Mouse (Mus musculus) intestine, postnatal 0 days (tissue): ENCODE measurements around the gene Gm11146. TPM values are rescaled to one million over a fixed set of nuclear protein-coding genes. Genes with fewer than 3 reads are reported as not detected.

Experiments used
- ATAC-seq: fragments of 200-750 bp; cut with Nextera tagmentation; 2 replicates; pipeline ENCODE4 v1.8.0; 2017; ENCODE audit warnings: mild to moderate bottlenecking, moderate TSS enrichment, moderate library complexity
- H3K27ac ChIP-seq: fragments of 300-500 bp; sonication (generic); 2 replicates; pipeline ENCODE4 v1.5.1; 2014; ENCODE audit warnings: mild to moderate bottlenecking, low read depth, low read length, moderate library complexity
- H3K27me3 ChIP-seq: fragments of 300-500 bp; sonication (generic); replicated peaks from 2 replicates; pipeline ENCODE4 v1.6.1; 2014; ENCODE audit warnings: low read length, mixed read lengths; ENCODE audit not compliant: control insufficient read depth, insufficient read depth
- H3K36me3 ChIP-seq: fragments of 300-500 bp; sonication (generic); 2 replicates; pipeline ENCODE4 v1.6.1; 2014; ENCODE audit warnings: mild to moderate bottlenecking, moderate library complexity; ENCODE audit not compliant: control insufficient read depth, insufficient read depth
- H3K4me1 ChIP-seq: fragments of 300-500 bp; sonication (generic); replicated peaks from 2 replicates; pipeline ENCODE4 v1.6.1; 2014; ENCODE audit warnings: antibody characterized with exemption, low read length, mixed read lengths; ENCODE audit not compliant: control insufficient read depth, insufficient read depth
- H3K4me2 ChIP-seq: fragments of 300-500 bp; sonication (generic); replicated peaks from 2 replicates; pipeline ENCODE4 v1.6.1; 2014; ENCODE audit warnings: low read depth, mild to moderate bottlenecking, moderate library complexity
- H3K4me3 ChIP-seq: fragments of 300-500 bp; sonication (generic); 2 replicates; pipeline ENCODE4 v1.5.1; 2014; ENCODE audit warnings: low read depth, low read length
- H3K9ac ChIP-seq: fragments of 300-500 bp; sonication (generic); 2 replicates; pipeline ENCODE4 v1.6.1; 2014; ENCODE audit warnings: mild to moderate bottlenecking, low read depth, low read length
- H3K9me3 ChIP-seq: fragments of 300-500 bp; sonication (generic); 2 replicates; pipeline ENCODE4 v1.6.1; 2016; ENCODE audit warnings: mixed run types; ENCODE audit not compliant: control insufficient read depth
- CTCF ChIP-seq: sonication (generic); IDR thresholded peaks from 2 replicates; pipeline ENCODE4 v1.5.1; 2016; ENCODE audit warnings: low read depth, mild to moderate bottlenecking, control low read depth, antibody characterized with exemption, moderate library complexity
- WGBS: fragments of 180-500 bp; shearing (Covaris S2); extraction: QIAGEN DNeasy Blood & Tissue Kit; methylation state at CpG from one replicate; pipeline ENCODE4 v1.1.7; 2014; 5-methylcytosine and 5-hydroxymethylcytosine counted together
- microRNA counts: library from miRNA; unstranded; fragments of <30 nt; microRNA quantifications from one replicate; lab custom pipeline; 2016
- microRNA-seq: library from miRNA; unstranded; fragments of <30 nt; microRNA quantifications from one replicate; pipeline ENCODE4, GENCODE M21; 2016
- polyA plus RNA-seq: library from polyadenylated mRNA; unstranded; fragments of >200 nt; fragmentation: Nextera tagmentation; extraction: Ambion mirVana; gene quantifications from 2 replicates; pipeline ENCODE4 v1.2.1, GENCODE M21; 2015

Gm11146 gene
- polyA plus RNA-seq, 1 experiment from 2014 or later = not detected

- ATAC-seq = no peak
- Histone ChIP-seq H3K4me2 (no peak overlapping the region), H3K27me3 (no peaks in the 10 kb centered on the region), H3K9ac (no peak overlapping the region), H3K4me3 (no peak overlapping the region), H3K36me3 (no peaks in the 10 kb centered on the region), H3K27ac (no peak overlapping the region), H3K4me1 (no peaks in the 10 kb centered on the region), H3K9me3 (no peaks in the 10 kb centered on the region)
- TF ChIP-seq CTCF = no peak
- WGBS = 90% methylated on average over 8 of the region's 8 CpGs
Observed at GRCm38 (mm10) chr16:77569457-77569856, 32.4 kb downstream of the Gm11146 start.

GRCm38 (mm10) chr16:77568384-77568783 lies 33.5 kb downstream of the Gm11146 start:
- no peak overlapping the region for H3K9ac ChIP-seq
- H3K36me3 ChIP-seq = no peaks in the 10 kb centered on the region
- no peak overlapping the region for H3K27ac ChIP-seq
- WGBS = 62% methylated on average over 3 of the region's 3 CpGs
- H3K4me1 ChIP-seq = no peaks in the 10 kb centered on the region
- no peak for TF ChIP-seq CTCF
- ATAC-seq = no peak
- no peak overlapping the region for H3K4me3 ChIP-seq
- no peaks in the 10 kb centered on the region for H3K9me3 ChIP-seq
- H3K4me2 ChIP-seq = no peak overlapping the region
- no peaks in the 10 kb centered on the region for H3K27me3 ChIP-seq

- 48% methylated on average over 3 of the region's 3 CpGs for WGBS
- Histone ChIP-seq H3K27me3 (no peaks in the 10 kb centered on the region), H3K4me3 (no peak overlapping the region), H3K9ac (no peak overlapping the region), H3K36me3 (no peaks in the 10 kb centered on the region), H3K9me3 (no peaks in the 10 kb centered on the region), H3K4me2 (no peak overlapping the region), H3K27ac (no peak overlapping the region), H3K4me1 (no peaks in the 10 kb centered on the region)
- TF ChIP-seq CTCF = no peak
- ATAC-seq = no peak
Observed at GRCm38 (mm10) chr16:77562852-77563251, 39.0 kb downstream of the Gm11146 start.

GRCm38 (mm10) chr16:77556446-77557105 lies 45.3 kb downstream of the Gm11146 start:
- 88% methylated on average over 10 of the region's 10 CpGs for WGBS
- ATAC-seq = no peak
- TF ChIP-seq CTCF = no peak
- Histone ChIP-seq H3K4me2 (no peak overlapping the region), H3K9me3 (no peaks in the 10 kb centered on the region), H3K9ac (no peak overlapping the region), H3K4me1 (no peaks in the 10 kb centered on the region), H3K36me3 (no peaks in the 10 kb centered on the region), H3K27ac (no peak overlapping the region), H3K27me3 (no peaks in the 10 kb centered on the region), H3K4me3 (no peak overlapping the region)

GRCm38 (mm10) chr16:77551051-77551450 lies 50.8 kb downstream of the Gm11146 start:
- Histone ChIP-seq H3K4me3 (no peak overlapping the region), H3K4me2 (no peak overlapping the region), H3K27me3 (no peaks in the 10 kb centered on the region), H3K4me1 (no peaks in the 10 kb centered on the region), H3K9ac (no peak overlapping the region), H3K36me3 (no peaks in the 10 kb centered on the region), H3K9me3 (no peaks in the 10 kb centered on the region), H3K27ac (no peak overlapping the region)
- TF ChIP-seq CTCF = no peak
- ATAC-seq = no peak
- WGBS = 59% methylated on average over 3 of the region's 3 CpGs

MicroRNAs within 50 kb of the gene (microRNA counts, 519-probe panel; counts per million panel counts)
- 5,951 counts per million, percentile 95 among the panel's probes with 10 or more counts for microRNA mmu-miR-125b-5p (lab: Ali Mortazavi, UCI)
- 4,961 counts per million, percentile 84 among the panel's probes with 10 or more counts for microRNA mmu-miR-99a (lab: Ali Mortazavi, UCI)

Small RNAs within 50 kb of the gene (microRNA-seq; reads per million reads assigned to microRNA genes)
- gene Mir125b-2 (319 reads per million, percentile 63 among the genes with 10 or more reads in this experiment), gene Mir99a (27,520 reads per million, percentile 97 among the genes with 10 or more reads in this experiment), gene Mirlet7c-1 (72.3 reads per million, percentile 44 among the genes with 10 or more reads in this experiment)
